Mouse (Mus musculus) embryonic fibroblast, embryonic 13.5 days (primary cell): ENCODE measurements around the gene Gm3409.
"Not testable (repeated sequence)": the region's sequence is repeated elsewhere in the genome, so short reads cannot be mapped to it uniquely, and the experiment has no call there.

Source experiments
- CTCF ChIP-seq: IDR thresholded peaks from 2 replicates; pipeline ENCODE4 v1.5.1; 2011; ENCODE audit warnings: mild to moderate bottlenecking, control low read depth, low read length, moderate library complexity, borderline replicate concordance; ENCODE audit not compliant: insufficient read depth
- POLR2A ChIP-seq: IDR thresholded peaks from 2 replicates; pipeline ENCODE4 v1.6.1; 2011; ENCODE audit warnings: low read depth, mild to moderate bottlenecking, control low read depth, low read length, moderate library complexity

GRCm38 (mm10) chr5:146488959-146489358 is 48.5 kb upstream of the Gm3409 start:
- TF ChIP-seq CTCF, POLR2A: not testable (repeated sequence)
